Mouse (Mus musculus) embryonic fibroblast, embryonic 13.5 days (primary cell): ENCODE results near the gene Apoc4. TPM values are rescaled to one million over a fixed set of nuclear protein-coding genes. Genes with fewer than 3 reads are reported as not detected.

Source experiments
- H3K27ac ChIP-seq: 2 replicates; pipeline ENCODE4 v1.5.1; 2012; ENCODE audit warnings: low read length, control low read depth, inconsistent platforms; ENCODE audit not compliant: insufficient read depth
- H3K4me1 ChIP-seq: 2 replicates; pipeline ENCODE4 v1.6.1; 2011; ENCODE audit warnings: low read length; ENCODE audit not compliant: control insufficient read depth, insufficient read depth
- H3K4me3 ChIP-seq: 2 replicates; pipeline ENCODE4 v1.5.1; 2011; ENCODE audit warnings: mild to moderate bottlenecking, control low read depth, low read length; ENCODE audit not compliant: insufficient read depth
- CTCF ChIP-seq: IDR thresholded peaks from 2 replicates; pipeline ENCODE4 v1.5.1; 2011; ENCODE audit warnings: mild to moderate bottlenecking, control low read depth, low read length, moderate library complexity, borderline replicate concordance; ENCODE audit not compliant: insufficient read depth
- POLR2A ChIP-seq: IDR thresholded peaks from 2 replicates; pipeline ENCODE4 v1.6.1; 2011; ENCODE audit warnings: low read depth, mild to moderate bottlenecking, control low read depth, low read length, moderate library complexity
- polyA plus RNA-seq: library from polyadenylated mRNA; stranded (reverse); fragments of >200 nt; gene quantifications from 2 replicates; pipeline ENCODE4 v1.2.4, GENCODE M21; 2011; ENCODE audit warnings: low read depth; ENCODE audit not compliant: missing spikeins, insufficient read length

Apoc4 gene
- polyA plus RNA-seq, 1 experiment: not detected

DNA sequence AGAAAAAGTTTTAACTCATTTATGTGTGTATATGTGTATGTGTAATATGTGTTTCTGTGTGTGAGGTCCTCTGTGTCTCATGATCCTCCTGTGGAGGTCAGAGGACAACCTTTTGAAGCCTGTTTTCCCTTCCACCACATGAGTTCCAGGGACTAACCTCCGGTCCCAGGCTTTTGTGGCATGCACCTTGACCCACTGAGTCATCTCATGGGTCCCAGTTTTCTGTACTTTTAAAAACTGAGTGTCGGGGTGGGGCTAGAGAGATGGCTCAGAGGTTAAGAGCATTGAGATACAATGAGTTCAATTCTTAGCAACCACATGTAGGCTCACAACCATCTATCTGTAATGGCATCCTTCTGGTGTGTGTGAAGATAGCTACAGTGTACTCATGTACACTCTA lies 577 bp downstream of the Apoc4 start:
- Histone ChIP-seq H3K4me1 (no peaks in the 10 kb centered on the region), H3K4me3 (no peak overlapping the region), H3K27ac (no peak overlapping the region)
- TF ChIP-seq POLR2A: no peak
- TF ChIP-seq CTCF: no peak

GRCm38 (mm10) chr7:19678901-19679300 lies 2.4 kb downstream of the Apoc4 start:
- no peaks in the 10 kb centered on the region for H3K4me1 ChIP-seq
- no peak overlapping the region for H3K4me3 ChIP-seq
- H3K27ac ChIP-seq: no peak overlapping the region
- TF ChIP-seq POLR2A (no peak), CTCF (no peak)

DNA sequence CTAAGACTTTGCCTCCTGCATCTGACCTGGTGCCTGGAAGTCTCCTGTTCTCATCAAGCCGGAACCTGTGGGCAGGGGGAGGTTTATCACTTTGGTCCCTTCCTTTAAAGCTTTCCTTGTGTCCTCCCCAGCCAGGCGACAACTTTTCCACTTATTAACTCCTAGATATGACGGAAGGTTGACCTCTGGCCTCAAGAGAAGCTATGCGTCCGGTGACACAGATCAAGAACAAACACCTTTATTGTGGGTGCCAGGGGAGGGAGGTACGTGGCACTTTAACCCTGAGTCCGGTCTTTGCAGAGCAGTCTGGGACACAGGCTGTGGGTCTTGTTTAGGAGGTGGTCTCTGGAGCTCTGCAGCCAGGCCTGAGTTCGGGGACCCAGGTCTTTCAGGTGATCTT lies 3.4 kb downstream of the Apoc4 start, which contains the start of gene Apoc2:
Apoc2 (minus strand) TSS at position 70 of the 400 bp plus-strand sequence.
- TF ChIP-seq CTCF (no peak), POLR2A (no peak)
- H3K27ac ChIP-seq: no peak within 1 kb of the TSS

DNA sequence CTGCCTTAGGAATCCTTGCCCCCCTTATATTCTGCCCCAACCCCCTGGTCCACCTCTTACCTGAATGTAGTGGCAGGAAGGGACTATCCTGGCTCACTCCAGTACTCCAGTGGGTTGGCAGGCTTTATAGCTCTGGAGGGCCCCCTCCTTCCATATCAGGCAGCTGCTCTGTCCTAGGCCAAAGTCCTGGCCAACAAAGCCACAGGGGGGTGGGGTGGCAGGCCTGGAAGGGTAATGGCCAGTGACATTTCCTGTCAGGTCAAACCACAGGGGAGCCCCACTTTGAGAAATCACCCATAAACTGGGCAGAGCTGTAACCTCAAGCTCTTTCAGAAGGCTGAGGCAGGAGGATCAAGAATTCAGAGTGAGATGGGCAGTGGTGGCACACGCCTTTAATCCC lies 4.6 kb downstream of the Apoc4 start:
- Histone ChIP-seq H3K4me1 (no peaks in the 10 kb centered on the region), H3K4me3 (no peak overlapping the region), H3K27ac (no peak overlapping the region)
- TF ChIP-seq POLR2A (no peak), CTCF (no peak)

More for the DNA sequence above, 3.4 kb downstream of the Apoc4 start, which contains the start of gene Apoc2:
- Histone ChIP-seq H3K4me3 (no peak within 1 kb of the TSS), H3K4me1 (no peaks in the 10 kb centered on the region)

GRCm38 (mm10) chr7:19675824-19676223 lies 5.5 kb downstream of the Apoc4 start:
- TF ChIP-seq POLR2A (no peak), CTCF (no peak)
- no peaks in the 10 kb centered on the region for H3K4me1 ChIP-seq
- H3K27ac ChIP-seq: no peak overlapping the region
- no peak overlapping the region for H3K4me3 ChIP-seq

DNA sequence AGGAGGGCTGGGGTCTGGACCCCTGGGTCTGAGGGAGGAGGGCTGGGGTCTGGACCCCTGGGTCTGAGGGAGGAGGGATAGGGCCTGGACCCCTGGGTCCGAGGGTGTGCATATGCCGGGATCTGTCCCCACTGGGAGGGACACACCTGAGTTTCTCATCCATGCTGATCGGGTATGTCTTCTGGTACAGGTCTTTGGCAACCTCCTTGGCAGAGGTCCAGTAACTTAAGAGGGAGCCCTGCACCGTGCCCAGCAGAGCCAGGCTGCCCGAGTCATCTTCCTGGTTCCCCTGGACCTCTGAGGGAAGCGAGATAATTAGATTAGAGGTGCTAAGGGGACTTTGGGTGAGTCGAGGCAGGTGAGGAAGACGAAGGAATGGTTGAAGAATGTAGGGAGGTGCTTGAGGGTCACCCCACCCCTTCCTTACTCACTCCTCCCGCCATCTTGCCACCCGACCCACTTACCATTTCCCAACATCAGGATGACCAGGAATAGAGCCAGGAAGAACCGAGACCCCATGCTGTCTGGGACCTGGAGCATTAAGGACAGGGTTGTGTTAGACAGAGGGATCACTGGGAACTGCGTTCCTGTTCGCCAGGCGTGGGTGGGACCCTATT lies 8.1 kb downstream of the Apoc4 start:
- H3K4me1 ChIP-seq: no peaks in the 10 kb centered on the region
- no peak overlapping the region for H3K27ac ChIP-seq
- no peak for TF ChIP-seq CTCF
- TF ChIP-seq POLR2A: no peak
- H3K4me3 ChIP-seq: no peak overlapping the region

DNA sequence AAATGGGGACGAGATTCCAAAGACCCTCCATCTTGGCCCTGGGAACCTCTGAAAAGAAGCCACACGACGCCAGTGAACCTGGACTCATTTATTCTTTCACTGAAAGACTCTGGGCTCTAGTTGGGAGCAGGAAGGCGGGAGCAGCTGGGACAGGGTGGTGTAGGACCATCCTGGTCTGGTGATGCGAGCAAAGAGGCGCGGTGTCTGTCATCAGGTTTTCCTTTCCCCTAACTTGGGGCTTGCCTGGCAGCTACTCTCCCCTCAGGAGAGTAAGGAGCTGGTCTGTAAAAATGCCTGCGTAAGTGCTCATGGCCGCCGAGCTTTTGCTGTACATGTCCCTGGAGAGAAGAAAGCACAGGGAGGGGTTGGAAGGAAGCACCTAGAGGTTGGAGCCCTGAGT lies 9.8 kb downstream of the Apoc4 start:
- H3K4me3 ChIP-seq: no peak overlapping the region
- no peaks in the 10 kb centered on the region for H3K4me1 ChIP-seq
- no peak for TF ChIP-seq POLR2A
- TF ChIP-seq CTCF: no peak
- H3K27ac ChIP-seq: no peak overlapping the region

DNA sequence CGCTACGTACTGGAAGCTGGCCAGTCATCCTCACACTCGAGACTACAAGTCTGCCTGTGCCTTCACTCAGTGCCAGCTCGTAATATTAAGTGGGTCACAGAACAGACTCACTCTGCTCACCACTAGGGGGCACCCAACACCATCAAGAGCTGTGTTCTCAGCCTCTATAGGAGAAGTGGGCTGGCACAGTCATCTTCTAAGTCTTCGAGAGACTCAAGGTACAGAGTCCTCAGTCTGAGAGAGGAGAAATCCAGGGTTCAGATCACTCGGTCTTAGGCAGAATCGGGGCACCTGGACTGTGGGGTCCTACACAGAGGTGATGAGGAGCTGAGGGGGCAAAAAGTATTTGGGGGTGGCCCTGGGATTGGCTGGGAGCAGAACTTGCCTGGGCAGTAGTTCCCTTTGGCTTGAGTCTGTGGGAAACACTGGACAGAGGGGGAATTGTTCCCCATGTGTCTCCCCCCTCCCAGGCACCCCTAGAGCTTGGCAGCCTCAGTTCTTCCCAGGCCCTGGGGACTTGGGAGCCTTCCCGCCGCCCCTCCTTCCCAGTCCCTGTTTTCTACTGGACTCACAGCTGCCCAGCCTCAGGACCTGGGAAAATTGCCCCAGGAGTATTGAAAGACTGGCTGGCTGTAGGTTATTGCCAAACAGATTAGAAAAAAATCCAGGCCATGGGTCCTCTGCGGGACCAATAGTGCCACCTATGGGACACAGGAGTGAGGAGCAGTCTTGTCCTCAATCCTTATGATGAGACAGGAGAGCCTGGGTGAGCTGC lies 12.1 kb downstream of the Apoc4 start:
- H3K27ac ChIP-seq: no peak overlapping the region
- no peak for TF ChIP-seq POLR2A
- peak; percentile 80; the same call in 1 of the 2 replicates for TF ChIP-seq CTCF
- no peak overlapping the region for H3K4me3 ChIP-seq
- no peaks in the 10 kb centered on the region for H3K4me1 ChIP-seq

DNA sequence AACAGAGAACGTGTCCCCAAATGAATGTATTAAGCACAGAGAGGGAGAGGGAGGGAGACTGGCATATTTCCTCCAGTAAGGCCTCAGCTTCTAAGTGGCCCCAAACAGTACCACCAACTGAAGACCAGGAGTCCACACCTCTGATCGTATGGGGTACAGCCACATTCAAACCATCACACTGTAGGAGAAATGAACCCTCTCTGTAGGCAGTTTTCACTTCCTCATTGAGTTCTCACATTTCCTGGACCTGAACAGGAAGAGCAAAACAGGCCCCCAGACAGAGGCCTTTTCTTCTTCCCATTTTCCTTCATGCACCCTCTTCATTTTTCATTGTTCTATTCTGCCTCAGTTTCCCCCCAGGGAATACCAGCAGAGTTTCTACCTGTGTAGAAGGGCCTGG lies 13.8 kb downstream of the Apoc4 start:
- no peak overlapping the region for H3K27ac ChIP-seq
- TF ChIP-seq CTCF: no peak
- TF ChIP-seq POLR2A: no peak
- H3K4me3 ChIP-seq: no peak overlapping the region
- H3K4me1 ChIP-seq: no peaks in the 10 kb centered on the region; the same call in 1 of the 2 replicates

GRCm38 (mm10) chr7:19666750-19667149 lies 14.5 kb downstream of the Apoc4 start:
- Histone ChIP-seq H3K4me3 (no peak overlapping the region), H3K4me1 (no peaks in the 10 kb centered on the region; the same call in 1 of the 2 replicates), H3K27ac (no peak overlapping the region)
- TF ChIP-seq CTCF: no peak
- TF ChIP-seq POLR2A: no peak
